Mouse (Mus musculus): ENCODE measurements around the gene Klf9.
A peak's percentile ranks its signal among the peaks of the same experiment; 100 is the strongest.
"Not testable (repeated sequence)": the region's sequence is repeated elsewhere in the genome, so short reads cannot be mapped to it uniquely, and the experiment has no call there.

Gene Klf9

GRCm38 (mm10) chr19:23141391-23142281 lies 610 bp downstream of the Klf9 start:
- DNase-seq = peak; percentile 82

- DNase-seq = peak; percentile 69
These were observed 1.5 kb downstream of the Klf9 start for GRCm38 (mm10) chr19:23142427-23143073.

GRCm38 (mm10) chr19:23143074-23143445 lies 2.0 kb downstream of the Klf9 start:
- DNase-seq = no peak

- DNase-seq = peak; percentile 74
These were observed 2.5 kb downstream of the Klf9 start for GRCm38 (mm10) chr19:23143541-23143940.

GRCm38 (mm10) chr19:23144031-23144430 lies 3.0 kb downstream of the Klf9 start:
- no peak for DNase-seq

- DNase-seq = no peak
These were observed 4.1 kb downstream of the Klf9 start for GRCm38 (mm10) chr19:23145146-23145545.

- not testable (repeated sequence) for DNase-seq
These were observed 4.5 kb downstream of the Klf9 start for GRCm38 (mm10) chr19:23145575-23145974.

- DNase-seq = peak; percentile 48
These were observed 5.4 kb downstream of the Klf9 start for GRCm38 (mm10) chr19:23146409-23146861.

GRCm38 (mm10) chr19:23147026-23147966 lies 6.3 kb downstream of the Klf9 start:
- peak; percentile 62 for DNase-seq

DNA sequence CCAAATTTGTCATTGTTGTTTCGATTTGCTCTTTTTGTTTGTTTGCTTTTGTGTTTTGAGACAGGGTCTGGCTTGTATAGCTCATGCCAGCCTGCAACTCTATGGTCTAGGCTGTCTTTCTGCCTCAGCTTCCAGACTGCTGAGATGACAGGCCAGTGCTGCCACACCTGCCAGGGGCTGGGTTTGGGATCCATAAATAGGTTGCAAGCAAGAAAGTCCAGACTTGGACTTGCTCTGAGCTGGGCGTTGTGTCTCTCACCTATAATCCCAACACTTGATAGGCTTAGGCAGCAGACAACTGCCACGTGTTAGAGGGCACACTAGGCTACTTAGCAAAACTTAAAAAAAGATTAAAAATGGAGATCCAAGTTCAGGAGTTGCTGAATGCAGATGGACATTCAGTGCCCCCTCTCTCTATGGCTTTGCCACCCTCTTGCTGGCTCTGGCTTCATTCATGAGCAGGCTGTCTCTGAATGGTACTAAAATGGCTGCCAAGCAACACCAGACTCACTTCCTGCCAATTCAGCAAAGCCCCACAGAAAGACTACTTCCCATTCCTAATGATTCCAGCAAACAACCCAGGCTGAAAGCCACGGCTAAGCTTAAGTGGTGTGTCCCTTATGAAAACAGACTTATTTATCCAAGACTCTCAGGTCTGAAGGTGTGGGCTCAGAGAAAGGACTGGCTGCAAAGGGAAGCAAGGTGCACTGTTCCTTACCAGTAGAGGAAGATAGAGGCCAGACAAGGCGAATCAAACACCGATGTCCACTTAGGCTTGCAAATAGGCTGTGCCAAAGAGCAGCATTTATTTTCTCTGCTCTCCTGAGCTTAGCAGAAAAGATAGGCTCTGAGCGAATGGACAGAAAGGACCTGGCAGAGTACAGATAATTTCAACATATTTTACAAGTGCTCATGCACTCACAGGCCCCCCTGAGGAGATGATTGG lies 8.7 kb downstream of the Klf9 start:
- peak; percentile 37 for DNase-seq

- peak; percentile 9 for DNase-seq
These were observed 9.7 kb downstream of the Klf9 start for GRCm38 (mm10) chr19:23150556-23151265.

DNA sequence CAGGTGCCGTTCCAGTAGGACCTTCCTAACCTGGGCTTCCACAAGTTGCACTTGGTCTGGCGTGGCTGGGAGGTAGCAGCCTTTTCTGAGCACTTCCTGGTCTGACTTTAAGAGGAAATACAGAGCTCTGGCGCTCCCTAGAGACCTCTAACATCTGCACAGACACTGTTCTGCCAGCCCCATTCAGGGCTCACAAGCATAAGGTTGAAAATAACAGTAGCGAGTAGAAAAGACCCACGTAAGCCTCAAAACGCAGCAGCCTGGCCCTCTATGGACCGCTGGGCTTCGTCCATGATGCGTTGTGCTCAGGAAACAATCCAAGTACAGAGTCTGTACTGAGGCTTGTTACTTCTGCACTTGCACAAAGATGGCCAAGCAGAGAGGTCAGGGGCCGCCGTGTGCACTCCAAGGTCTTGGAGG lies 10.6 kb downstream of the Klf9 start:
- DNase-seq = peak; percentile 60

DNA sequence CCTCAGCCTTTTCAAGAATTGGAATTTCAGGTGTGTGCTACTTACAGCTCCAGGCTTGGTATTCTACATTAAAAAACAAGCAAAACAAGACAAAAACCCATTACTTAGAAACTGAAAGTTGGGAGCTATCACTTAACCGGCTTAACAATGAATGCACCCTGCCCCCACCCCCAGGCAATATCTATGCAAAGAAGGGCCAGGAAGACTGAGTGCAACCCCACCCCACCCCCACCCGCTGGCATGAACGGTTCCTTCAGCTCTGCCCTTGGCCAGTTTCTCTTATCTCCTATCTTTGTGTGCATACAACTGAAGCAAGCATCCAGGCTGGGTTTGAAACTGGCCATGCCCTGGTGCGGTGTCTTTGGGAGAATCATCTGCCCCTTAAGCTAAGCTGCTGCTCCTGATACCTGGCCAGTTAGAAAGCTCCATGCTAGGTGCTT lies 11.2 kb downstream of the Klf9 start:
- DNase-seq = peak; percentile 18

DNA sequence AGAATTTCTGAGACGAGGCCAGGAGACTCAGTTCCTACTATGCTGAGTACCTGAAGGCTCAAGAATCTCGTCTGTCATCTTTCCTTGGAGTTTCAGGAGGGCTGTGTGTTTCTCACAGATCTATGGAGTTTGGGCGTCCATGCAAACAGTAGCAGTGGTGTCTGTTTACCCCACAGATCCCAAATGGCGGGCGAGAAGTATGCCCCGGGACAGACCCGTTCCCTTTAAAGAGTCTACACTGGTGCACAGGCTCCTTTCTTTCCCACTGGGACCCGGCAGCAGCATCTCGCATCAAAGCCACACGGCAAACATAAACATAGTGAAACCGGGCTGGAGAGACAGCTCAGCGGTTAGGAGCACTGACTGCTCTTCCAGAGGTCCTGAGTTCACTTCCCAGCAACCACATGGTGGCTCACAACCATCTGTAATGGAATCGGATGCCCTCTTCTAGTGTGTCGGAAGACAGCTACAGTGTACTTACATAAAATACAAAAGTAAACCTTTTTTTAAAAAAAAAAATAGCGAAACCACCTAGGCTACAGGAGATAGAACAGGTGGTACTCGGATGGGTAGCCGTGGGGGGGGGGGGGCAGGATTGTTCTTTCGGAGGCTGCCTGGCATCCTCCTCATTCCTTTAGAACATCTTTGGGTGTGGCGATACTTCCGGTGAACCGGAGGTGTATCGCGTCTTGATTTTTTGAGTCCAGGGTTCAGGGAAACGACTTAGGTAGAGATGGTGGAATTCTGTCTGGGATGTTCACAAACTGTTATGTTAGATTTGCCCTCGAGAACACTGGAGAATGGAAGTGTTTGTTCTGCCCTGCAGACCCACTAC lies 12.0 kb downstream of the Klf9 start:
- no peak for DNase-seq

DNA sequence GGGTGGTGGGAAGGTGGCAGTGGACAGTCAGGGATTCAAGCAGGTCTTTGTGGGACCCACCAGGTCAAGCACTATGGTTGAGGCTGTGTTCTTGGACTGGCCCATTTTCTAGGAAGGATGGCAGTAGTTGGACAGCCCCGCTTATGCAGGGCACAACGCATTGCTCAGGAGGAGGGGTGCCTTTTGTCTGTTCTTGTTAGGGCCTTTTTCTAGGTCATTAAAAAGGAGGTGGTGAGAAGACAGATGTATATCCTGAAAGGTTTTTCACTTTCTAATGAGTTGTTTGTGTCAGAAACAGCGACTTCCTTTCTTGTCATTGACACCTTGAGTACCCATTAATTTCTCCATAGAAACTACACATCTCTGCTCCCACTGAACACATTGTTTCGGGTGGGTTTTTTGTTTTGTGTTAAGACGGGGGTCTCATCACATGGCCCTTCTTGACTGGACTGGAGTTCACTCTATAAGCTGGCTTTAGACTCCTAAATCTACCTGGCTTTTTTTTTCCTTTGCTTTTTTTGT lies 12.6 kb downstream of the Klf9 start:
- peak; percentile 19 for DNase-seq

DNA sequence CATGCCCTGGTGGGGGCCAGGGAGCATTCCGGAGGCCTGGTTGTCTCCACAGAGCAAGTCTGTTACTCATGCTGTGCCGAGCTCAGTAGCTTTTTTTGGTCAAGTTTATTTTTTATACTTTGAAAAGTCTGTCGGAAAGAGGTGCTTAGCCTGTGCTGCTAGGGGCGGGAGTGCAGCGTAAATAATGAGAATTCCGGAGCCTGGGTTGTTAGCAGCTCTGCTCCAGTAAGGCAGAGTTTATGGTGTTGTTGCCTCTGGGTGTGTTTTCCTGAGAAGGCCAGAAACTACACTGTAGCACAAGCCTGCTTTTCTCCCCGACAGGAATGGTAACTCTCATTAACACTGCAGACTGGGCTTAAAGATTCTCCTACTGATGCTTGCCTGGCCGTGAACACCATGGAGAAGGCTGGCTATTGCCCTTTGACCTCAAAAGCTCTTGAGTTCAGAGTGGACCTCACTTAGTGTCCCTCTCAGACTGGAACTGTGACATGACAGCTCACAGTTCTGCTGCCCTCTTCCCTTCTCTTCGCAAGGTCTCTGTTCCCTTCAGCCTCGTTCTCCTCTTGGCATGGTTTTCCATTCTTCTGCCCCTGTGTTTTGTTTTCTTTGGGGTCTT lies 18.9 kb downstream of the Klf9 start:
- peak; percentile 44 for DNase-seq

- peak; percentile 31 for DNase-seq
These were observed 21.4 kb downstream of the Klf9 start for GRCm38 (mm10) chr19:23162387-23162809.

GRCm38 (mm10) chr19:23162877-23163276 lies 21.9 kb downstream of the Klf9 start:
- peak; percentile 13 for DNase-seq

- peak; percentile 32 for DNase-seq
These were observed 22.3 kb downstream of the Klf9 start for GRCm38 (mm10) chr19:23163361-23163760.

Measured in kidney, adult 18-20 months (tissue).